Mouse (Mus musculus) cortical plate, adult 2 months (tissue): ENCODE data around the gene Ibsp.

Experiments used
- CTCF ChIP-seq: fragments of 200-500 bp; IDR thresholded peaks from 2 replicates; pipeline ENCODE4 v1.5.1; 2011; ENCODE audit warnings: mild to moderate bottlenecking, control low read depth, low read length; ENCODE audit not compliant: insufficient read depth; ENCODE audit errors: extremely low read depth
- POLR2A ChIP-seq: fragments of 200-500 bp; IDR thresholded peaks from 2 replicates; pipeline ENCODE4 v1.6.1; 2011; ENCODE audit warnings: mild to moderate bottlenecking, low read length, control low read depth; ENCODE audit not compliant: insufficient read depth; ENCODE audit errors: extremely low read depth

- no peak for TF ChIP-seq CTCF
- TF ChIP-seq POLR2A = no peak
Observed at GRCm38 (mm10) chr5:104327876-104328275, 28.9 kb downstream of the Ibsp start.
